Mouse (Mus musculus): ENCODE results near the gene Olfr356. TPM values are rescaled to one million over a fixed set of nuclear protein-coding genes. Genes with fewer than 3 reads are reported as not detected.

Gene Olfr356
- not detected in 2 replicates for polyA plus RNA-seq (2012; rRNA removed)

- DNase-seq (ENCODE audit: low spot score) = no peak
Measured at GRCm38 (mm10) chr2:36936821-36937220, at the start of gene Olfr356. Gene Olfr356, plus strand, starts transcription at chr2:36937121.

GRCm38 (mm10) chr2:36892836-36893235, 44.1 kb upstream of the Olfr356 start, which contains the start of gene Olfr353:
Gene Olfr353, minus strand, starts transcription at chr2:36892936.
- no peak for DNase-seq (ENCODE audit: low spot score)

- DNase-seq (ENCODE audit: low spot score) = no peak
Measured at GRCm38 (mm10) chr2:36897114-36897513, 39.8 kb upstream of the Olfr356 start.

GRCm38 (mm10) chr2:36905380-36905779, 31.5 kb upstream of the Olfr356 start, which contains the start of gene Olfr354:
Gene Olfr354, plus strand, starts transcription at chr2:36905680.
- no peak for DNase-seq (ENCODE audit: low spot score)

- no peak for DNase-seq (ENCODE audit: low spot score)
Measured at GRCm38 (mm10) chr2:36928797-36929196, 8.1 kb upstream of the Olfr356 start, which contains the start of gene Olfr355. Gene Olfr355, minus strand, starts transcription at chr2:36928897.

Other genes starting within 250 kb of the Olfr356 start
- gene Olfr347, start 205.2 kb upstream of the Olfr356 start, polyA plus RNA-seq (2012; rRNA removed) = not detected in 2 replicates
- gene Olfr348, start 152.8 kb upstream of the Olfr356 start, polyA plus RNA-seq (2012; rRNA removed) = not detected in 2 replicates
- gene Olfr50, start 146.6 kb upstream of the Olfr356 start, polyA plus RNA-seq (2012; rRNA removed) = not detected in 2 replicates
- not detected in 2 replicates for gene Olfr3, start 120.1 kb upstream of the Olfr356 start, polyA plus RNA-seq (2012; rRNA removed)
- not detected in 2 replicates for gene Olfr350, start 90.8 kb upstream of the Olfr356 start, polyA plus RNA-seq (2012; rRNA removed)
- gene Olfr351, start 74.5 kb upstream of the Olfr356 start, polyA plus RNA-seq (2012; rRNA removed) = not detected in 2 replicates
- not detected in 2 replicates for gene Olfr352, start 68.7 kb upstream of the Olfr356 start, polyA plus RNA-seq (2012; rRNA removed)
- not detected in 2 replicates for gene Olfr353, start 44.2 kb upstream of the Olfr356 start, polyA plus RNA-seq (2012; rRNA removed)
- not detected in 2 replicates for gene Olfr354, start 31.4 kb upstream of the Olfr356 start, polyA plus RNA-seq (2012; rRNA removed)
- not detected in 2 replicates for gene Olfr355, start 8.2 kb upstream of the Olfr356 start, polyA plus RNA-seq (2012; rRNA removed)
- not detected in 2 replicates for gene Olfr357, start 56.7 kb downstream of the Olfr356 start, polyA plus RNA-seq (2012; rRNA removed)
- gene Olfr358, start 72.2 kb downstream of the Olfr356 start, polyA plus RNA-seq (2012; rRNA removed) = not detected in 2 replicates
- gene Olfr360, start 128.6 kb downstream of the Olfr356 start, polyA plus RNA-seq (2012; rRNA removed) = not detected in 2 replicates
- not detected in 2 replicates for gene Olfr361, start 152.2 kb downstream of the Olfr356 start, polyA plus RNA-seq (2012; rRNA removed)
- not detected in 2 replicates for gene Olfr362, start 180.8 kb downstream of the Olfr356 start, polyA plus RNA-seq (2012; rRNA removed)
- gene Olfr364-ps1, start 202.2 kb downstream of the Olfr356 start, polyA plus RNA-seq (2012; rRNA removed) = not detected in 2 replicates